Mouse (Mus musculus) adrenal gland, postnatal 25 days (tissue): ENCODE results near the gene Slmap. TPM values are rescaled to one million over a fixed set of nuclear protein-coding genes. Genes with fewer than 3 reads are reported as not detected.
"Not testable (repeated sequence)": the region's sequence is repeated elsewhere in the genome, so short reads cannot be mapped to it uniquely, and the experiment has no call there.

Experiments
- DNase-seq: peaks from one replicate; pipeline ENCODE4 v3.0.0; 2021; ENCODE audit warnings: mixed read lengths
- total RNA-seq: library from RNA; stranded (reverse); gene quantifications from 2 replicates; pipeline ENCODE4 v1.2.3, GENCODE M21; 2021

The Slmap gene
- total RNA-seq, 1 experiment from 2014 or later: 92.0 TPM

DNA sequence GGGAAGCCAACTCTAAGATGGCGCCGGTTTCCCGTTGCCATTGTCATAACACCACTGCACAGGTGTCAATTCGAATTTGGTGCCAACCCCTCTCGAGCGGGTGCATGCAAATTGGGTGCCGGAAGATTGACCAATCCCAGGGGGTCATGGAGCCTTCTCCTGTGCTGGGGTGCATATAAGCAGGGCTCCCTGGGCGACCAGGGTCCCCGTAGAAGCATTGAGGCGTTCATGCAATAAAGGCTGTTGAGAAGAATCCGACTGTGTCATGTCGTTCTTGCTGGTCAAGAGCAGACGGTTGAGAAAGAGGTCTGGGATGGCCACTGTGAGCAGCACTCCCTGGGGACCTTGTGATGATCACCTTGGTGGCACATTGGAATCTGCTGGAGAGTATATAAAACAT, 142.9 kb downstream of the Slmap start:
- no peak for DNase-seq

DNA sequence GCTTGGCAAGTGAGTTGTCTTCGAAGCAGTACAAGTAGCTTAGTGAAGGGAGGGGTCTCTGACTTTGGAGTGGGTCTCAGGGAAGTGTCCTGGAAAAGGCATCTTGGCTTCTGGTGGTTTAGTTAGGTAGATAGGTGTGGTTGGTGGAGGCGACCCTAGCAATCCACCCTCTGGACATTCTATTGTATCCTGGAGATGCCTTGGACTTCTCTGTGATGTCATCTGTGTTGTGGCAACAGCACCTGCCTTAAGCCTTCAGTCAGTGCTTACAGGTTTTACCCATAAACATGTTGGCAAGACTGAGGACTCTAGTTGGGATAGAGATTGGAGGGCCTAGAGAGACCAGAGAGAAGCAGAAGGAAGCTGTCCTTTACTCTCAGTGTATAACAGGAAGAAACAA, 145.8 kb downstream of the Slmap start:
- not testable (repeated sequence) for DNase-seq

DNA sequence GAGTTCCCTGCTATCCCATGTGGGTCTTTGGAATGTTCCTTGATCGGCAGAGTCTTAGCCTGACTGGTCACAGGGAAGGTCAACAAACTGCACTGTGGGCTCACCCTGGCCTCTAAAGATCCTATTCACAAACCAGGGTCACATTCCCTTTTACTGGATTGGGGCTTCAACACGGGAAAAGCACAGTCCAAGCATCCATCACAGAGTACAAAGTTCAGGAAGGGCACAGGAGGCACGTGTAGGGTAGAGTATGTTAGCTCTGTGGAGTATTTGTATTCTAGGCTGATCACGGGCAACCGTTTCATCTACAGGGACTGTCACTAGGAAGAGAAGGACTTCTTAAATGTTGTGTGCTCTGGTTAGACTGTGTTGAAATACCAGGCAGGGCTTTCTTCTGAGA, 147.7 kb downstream of the Slmap start:
- not testable (repeated sequence) for DNase-seq

DNA sequence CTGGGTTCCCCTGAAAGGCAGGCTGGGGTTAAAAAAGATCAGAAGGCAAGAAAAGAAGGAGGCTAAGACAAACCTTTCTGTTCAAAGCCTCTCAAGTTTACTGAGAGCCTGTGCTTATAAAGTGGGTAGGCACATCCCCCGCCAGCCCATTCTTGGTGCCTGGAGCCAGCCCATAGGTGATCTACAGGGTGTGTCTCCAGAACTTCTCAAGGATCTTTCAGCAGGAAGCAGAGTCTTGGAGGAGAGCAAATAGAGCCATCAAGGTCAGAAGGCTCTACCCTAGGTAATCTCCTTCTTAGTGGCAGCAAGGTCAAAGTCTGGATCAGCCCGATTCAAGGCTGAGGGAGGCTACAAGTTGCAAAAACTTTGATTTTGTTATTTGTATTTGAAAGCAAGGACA, 149.1 kb downstream of the Slmap start:
- DNase-seq: not testable (repeated sequence)

DNA sequence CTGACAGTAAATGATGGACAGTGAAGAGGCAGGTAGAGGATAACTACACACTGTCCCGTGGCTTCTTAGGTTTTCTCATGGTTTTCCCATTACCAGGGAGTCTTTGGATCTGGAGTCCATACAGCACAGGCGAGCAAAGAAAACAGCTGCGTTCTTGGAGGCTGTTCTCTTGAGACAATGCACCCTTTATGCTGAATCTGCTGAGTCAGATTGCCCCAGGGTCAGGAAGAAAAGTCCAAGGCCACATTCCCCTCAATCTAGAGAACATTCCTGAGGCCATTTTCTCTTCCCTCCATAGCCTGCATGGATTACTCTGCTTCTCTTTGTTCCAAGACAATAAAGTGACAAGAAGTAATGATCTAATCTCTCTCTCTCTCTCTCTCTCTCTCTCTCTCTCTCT, 155.7 kb downstream of the Slmap start:
- DNase-seq: no peak

DNA sequence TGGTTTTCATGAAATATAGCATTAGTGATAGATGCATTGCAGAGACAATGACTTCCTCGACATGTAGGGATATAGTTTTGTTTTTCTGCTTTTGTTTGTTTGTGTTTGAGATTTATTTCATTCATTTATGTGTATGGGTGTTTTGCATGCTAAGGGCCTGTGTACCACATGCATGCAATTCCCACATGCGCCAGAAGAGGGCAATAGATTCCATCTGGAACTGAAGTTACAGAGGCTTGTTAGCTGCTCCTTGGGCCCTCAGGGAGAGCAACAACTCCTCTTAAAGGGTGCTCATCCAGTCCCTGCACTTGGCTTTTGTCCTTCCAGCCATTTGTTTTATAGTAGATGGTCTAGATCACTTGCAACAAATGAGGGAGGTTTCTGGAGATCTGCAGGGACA, 158.1 kb downstream of the Slmap start:
- DNase-seq: peak; percentile 62

Other genes with a start within 250 kb of the Slmap start
- 39.1 and 41.2 TPM in 2 replicates for gene Dennd6a, start 38.9 kb upstream of the Slmap start, total RNA-seq
- gene Arf4, start 103.1 kb upstream of the Slmap start, total RNA-seq: 160 and 161 TPM in 2 replicates
- gene Pde12, start 135.0 kb upstream of the Slmap start, total RNA-seq: 9.0 and 10.0 TPM in 2 replicates
- not detected in 2 replicates for gene Dnah12, start 158.3 kb upstream of the Slmap start, total RNA-seq